Mouse (Mus musculus): ENCODE data around the gene Lst1.

Lst1 gene

DNA sequence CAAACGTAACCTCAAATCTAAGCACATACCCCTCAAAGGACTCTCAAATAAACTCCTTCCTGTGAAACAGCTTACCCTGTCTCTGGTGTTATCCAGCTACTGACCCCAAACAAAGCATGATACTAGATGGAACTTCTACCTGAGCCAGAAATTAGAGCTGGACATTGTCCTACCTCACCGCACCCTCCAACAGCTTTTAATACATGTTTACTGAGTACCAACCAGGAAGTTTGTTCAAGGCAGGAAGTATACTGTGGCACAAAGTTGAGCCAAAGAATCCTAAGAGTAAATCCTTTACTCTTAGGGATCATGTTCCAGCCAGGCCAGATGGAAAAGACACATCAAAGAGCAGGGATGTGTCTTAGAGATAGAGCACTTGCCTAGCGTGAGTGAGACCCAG, 22.4 kb upstream of the Lst1 start:
- in situ Hi-C loops (cut with MboI, MseI), result no loop called here

- in situ Hi-C loops (cut with MboI, MseI), result no loop called here
Observed at GRCm38 (mm10) chr17:35209785-35210535, 21.7 kb upstream of the Lst1 start.

GRCm38 (mm10) chr17:35205380-35205769, 17.1 kb upstream of the Lst1 start:
- in situ Hi-C loops (cut with MboI, MseI), result no loop called here

GRCm38 (mm10) chr17:35204494-35205379, 16.5 kb upstream of the Lst1 start, which contains the start of gene Lta:
Gene Lta, minus strand, starts transcription at chr17:35205351.
- in situ Hi-C loops (cut with MboI, MseI), result no loop called here

DNA sequence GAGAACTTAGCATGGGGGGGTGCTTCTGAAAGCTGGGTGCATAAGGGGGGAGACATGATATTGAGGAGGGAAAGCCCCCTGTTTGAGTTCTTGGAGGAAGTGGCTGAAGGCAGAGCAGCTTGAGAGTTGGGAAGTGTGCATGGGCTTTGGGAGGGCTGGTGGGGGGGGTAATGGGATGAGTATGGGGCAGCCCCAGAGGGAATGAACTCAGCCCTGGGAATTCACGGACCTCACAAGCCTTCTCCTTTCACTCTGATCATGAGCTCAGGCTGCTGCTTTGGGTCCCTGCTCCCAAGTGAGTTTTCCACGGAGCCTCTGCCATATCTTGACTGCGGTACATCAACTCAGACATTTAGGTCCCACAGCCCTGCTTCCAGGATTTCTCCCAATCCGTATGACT, 14.2 kb upstream of the Lst1 start:
- in situ Hi-C loops (cut with MboI, MseI), result no loop called here

DNA sequence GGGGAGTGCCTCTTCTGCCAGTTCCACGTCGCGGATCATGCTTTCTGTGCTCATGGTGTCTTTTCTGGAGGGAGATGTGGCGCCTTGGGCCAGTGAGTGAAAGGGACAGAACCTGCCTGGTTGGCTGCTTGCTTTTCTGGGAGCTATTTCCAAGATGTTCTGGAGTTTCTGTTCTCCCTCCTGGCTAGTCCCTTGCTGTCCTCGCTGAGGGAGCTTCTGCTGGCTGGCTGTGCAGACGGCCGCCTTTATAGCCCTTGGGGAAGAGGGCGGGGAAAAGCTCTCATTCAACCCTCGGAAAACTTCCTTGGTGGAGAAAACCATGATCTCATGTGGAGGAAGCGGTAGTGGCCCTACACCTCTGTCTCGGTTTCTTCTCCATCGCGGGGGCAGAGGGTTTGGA, 13.5 kb upstream of the Lst1 start, which contains the start of gene Tnf:
TSS of gene Tnf (minus strand) at position 221 of the 400 bp plus-strand sequence.
- in situ Hi-C loops (cut with MboI, MseI), result no loop called here

DNA sequence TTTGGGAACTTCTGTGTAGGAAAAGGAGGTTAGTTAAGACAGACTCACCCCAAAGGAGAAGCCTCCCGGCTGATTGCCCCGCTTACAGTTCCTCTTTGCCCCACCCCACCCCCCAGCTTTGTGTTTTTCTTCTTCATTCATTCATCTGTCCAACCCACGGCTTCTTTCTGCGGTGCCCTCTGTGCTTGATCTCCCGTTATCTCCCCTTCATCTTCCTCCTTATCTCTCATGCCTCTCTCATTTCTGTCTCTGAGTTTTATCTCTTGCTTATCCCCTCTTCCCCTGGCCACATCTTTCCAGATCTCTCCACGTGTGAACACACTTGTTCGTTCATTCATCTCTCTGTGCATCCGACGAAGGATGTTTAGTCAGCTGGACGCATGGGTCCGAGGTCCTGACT, 12.9 kb upstream of the Lst1 start:
- in situ Hi-C loops (cut with MboI, MseI), result no loop called here

DNA sequence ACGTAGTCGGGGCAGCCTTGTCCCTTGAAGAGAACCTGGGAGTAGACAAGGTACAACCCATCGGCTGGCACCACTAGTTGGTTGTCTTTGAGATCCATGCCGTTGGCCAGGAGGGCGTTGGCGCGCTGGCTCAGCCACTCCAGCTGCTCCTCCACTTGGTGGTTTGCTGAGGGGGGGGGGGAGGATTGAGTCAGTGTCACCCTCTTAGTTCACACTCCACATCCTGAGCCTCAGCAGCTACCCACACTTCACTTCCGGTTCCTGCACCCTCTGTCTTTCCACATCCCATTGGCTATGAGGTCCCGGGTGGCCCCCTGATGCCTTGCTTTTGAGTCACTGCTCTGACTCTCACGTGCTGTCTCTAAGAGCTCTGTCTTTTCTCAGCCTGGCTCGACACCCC, 12.2 kb upstream of the Lst1 start:
- in situ Hi-C loops (cut with MboI, MseI), result no loop called here

DNA sequence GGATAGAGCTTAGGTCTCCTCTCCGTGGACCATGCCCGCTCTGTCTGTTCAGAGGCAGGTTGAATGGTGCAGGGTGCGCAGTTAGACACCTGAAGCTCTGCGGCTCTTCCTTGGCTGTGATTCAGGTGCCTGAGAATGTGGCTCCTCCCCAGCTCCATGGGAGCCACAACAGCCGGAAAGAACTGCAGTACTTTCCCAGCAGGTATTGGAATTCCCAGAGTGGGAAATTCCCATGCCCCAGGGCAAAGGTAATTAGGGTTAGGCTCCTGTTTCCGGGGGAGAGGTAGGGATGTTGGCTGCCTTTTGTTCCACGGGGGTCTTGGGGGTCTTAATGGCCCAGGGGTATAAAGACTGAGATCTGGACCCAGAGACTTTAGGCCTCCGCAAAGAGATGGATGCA, 10.7 kb upstream of the Lst1 start:
- in situ Hi-C loops (cut with MboI, MseI), result loop anchor here (10.0 kb wide), 1 partner anchor 1004 kb away; the partner anchor contains the start of gene Psmb8

GRCm38 (mm10) chr17:35198029-35198428, 9.8 kb upstream of the Lst1 start:
- in situ Hi-C loops (cut with MboI, MseI), result loop anchor here (10.0 kb wide), 1 partner anchor 1003 kb away; the partner anchor contains the start of gene Psmb8

GRCm38 (mm10) chr17:35197126-35197525, 8.9 kb upstream of the Lst1 start:
- in situ Hi-C loops (cut with MboI, MseI), result loop anchor here (10.0 kb wide), 1 partner anchor 1002 kb away; the partner anchor contains the start of gene Psmb8

- in situ Hi-C loops (cut with MboI, MseI), result loop anchor here (10.0 kb wide), 1 partner anchor 1001 kb away; the partner anchor contains the start of gene Psmb8
Observed at GRCm38 (mm10) chr17:35196321-35196641, 8.0 kb upstream of the Lst1 start.

- in situ Hi-C loops (cut with MboI, MseI), result loop anchor here (10.0 kb wide), 1 partner anchor 1001 kb away; the partner anchor contains the start of gene Psmb8
Observed at GRCm38 (mm10) chr17:35195631-35196320, 7.5 kb upstream of the Lst1 start.

DNA sequence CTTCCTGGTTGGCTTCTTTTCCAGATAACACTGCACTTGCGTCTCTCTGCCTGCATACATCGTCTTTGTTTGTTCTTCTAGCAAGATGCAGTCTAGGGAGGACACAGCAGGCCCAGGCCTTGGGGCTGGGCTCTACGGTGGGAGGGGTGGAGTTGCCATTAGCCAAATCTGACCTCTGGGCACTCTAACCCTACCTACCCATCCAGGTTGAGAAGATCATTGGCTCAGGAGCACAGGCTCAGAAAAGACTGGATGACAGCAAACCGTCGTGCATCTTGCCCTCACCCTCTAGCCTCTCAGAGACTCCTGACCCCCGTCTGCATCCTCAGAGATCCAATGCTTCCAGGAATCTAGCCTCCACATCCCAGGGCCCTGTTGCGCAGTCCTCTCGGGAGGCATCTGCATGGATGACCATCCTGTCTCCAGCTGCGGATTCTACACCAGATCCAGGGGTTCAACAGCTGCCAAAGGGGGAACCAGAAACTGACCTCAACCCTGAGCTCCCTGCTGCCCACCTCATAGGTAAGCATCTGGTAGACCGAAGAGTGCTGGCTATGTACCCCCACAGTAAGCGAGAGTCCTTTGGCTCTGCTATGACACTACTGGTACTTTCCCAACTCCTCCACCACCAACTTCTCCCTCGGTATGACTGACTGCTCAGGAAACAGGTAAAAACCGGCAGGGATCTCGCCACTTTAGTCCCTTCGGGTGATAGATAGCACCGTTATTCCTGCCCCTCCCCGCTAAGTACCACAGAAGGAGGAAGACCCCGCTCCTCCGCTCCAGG, 6.8 kb upstream of the Lst1 start:
- in situ Hi-C loops (cut with MboI, MseI), result loop anchor here (10.0 kb wide), 1 partner anchor 1000 kb away; the partner anchor contains the start of gene Psmb8

DNA sequence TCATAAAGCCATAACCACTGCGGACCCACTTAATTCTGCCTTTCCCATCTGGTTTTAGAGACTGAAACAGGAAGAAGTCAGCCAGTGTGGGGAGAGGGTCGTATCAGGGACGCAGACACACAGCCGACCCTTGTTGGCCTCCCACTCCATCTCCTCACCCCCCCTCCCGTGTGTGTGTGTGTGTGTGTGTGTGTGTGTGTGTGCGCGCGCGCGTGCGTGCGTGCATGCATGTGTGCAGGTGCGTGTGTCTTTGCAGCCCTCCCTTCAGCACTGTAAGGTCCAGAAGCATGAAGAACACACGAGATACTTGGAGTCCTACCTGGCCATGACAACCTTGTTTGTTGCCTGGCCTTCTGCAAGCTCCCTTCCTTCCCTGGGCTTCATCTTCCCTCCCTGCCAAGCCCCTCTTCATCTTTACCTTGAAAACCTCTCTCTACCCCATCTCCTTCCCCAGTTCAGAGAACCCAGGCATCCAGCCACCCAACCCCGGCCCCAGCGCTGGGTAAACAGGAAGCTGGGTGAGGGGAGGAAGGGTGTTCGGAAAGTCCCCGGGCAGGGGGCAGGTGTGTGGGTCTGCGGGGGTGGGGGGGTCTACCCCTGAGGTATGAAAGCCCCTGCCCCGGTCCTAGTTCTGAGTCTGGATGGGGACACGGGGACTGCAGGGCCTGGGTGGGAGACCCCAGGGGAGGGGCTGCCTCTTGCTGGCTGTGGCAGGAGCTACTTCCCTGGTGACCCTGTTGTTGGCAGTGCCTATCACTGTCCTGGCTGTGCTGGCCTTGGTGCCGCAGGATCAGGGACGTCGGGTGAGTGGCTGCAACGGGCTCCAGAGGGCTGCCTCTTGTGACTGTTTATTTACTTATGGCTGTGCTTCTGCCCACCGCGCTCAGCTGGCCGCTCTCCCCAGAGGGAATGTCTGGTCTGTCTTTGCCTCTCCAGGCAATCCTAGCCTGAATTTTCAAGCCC, 5.9 kb upstream of the Lst1 start, which contains the start of gene Ltb:
TSS of gene Ltb (plus strand) at position 559 of the 963 bp plus-strand sequence.
- in situ Hi-C loops (cut with MboI, MseI), result loop anchor here (10.0 kb wide), 1 partner anchor 999 kb away; the partner anchor contains the start of gene Psmb8

- in situ Hi-C loops (cut with MboI, MseI), result loop anchor here (10.0 kb wide), 1 partner anchor 998 kb away; the partner anchor contains the start of gene Psmb8
Observed at GRCm38 (mm10) chr17:35192924-35193323, 4.7 kb upstream of the Lst1 start.

GRCm38 (mm10) chr17:35191723-35192122, 3.5 kb upstream of the Lst1 start:
- in situ Hi-C loops (cut with MboI, MseI), result loop anchor here (10.0 kb wide), 1 partner anchor 997 kb away; the partner anchor contains the start of gene Psmb8

GRCm38 (mm10) chr17:35190096-35190495, 1.9 kb upstream of the Lst1 start:
- in situ Hi-C loops (cut with MboI, MseI), result loop anchor here (10.0 kb wide), 1 partner anchor 995 kb away; the partner anchor contains the start of gene Psmb8

DNA sequence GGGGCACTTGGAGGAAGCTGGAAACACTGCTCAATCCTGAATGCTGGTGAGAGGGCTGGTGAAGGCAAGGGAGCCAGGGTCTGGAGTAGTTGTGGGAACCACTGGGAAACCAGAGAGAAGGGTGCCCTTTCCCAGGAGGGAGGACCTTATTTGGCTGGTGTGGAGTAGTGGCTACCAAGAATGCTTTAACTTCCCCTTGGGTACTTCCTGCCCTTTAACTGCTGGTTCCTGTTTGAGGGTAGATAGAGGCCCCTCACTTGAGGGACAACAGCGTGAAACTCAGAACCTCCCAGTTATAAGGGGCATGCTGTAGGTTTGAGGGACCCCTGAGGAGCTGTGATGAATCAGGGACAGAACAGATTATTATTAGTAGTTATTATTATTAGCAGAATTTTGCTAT, 947 bp upstream of the Lst1 start:
- in situ Hi-C loops (cut with MboI, MseI), result no loop called here
